Mouse (Mus musculus) cerebellum, adult 2 months (tissue): ENCODE measurements around the gene Slc6a2.

Source experiments
- CTCF ChIP-seq: fragments of 200-500 bp; IDR thresholded peaks from 2 replicates; pipeline ENCODE4 v1.5.1; 2011; ENCODE audit warnings: low read depth, mild to moderate bottlenecking, control low read depth, low read length, moderate library complexity, borderline replicate concordance; ENCODE audit not compliant: insufficient read depth
- POLR2A ChIP-seq: fragments of 200-500 bp; IDR thresholded peaks from 2 replicates; pipeline ENCODE4 v1.6.1; 2011; ENCODE audit warnings: low read length, control low read depth, borderline replicate concordance; ENCODE audit not compliant: insufficient read depth

- no peak for TF ChIP-seq CTCF
- no peak for TF ChIP-seq POLR2A
Observed at GRCm38 (mm10) chr8:92972949-92973348, 13.1 kb downstream of the Slc6a2 start.
